Mouse (Mus musculus) testis, adult 2 months (tissue): Measurements from ENCODE around the gene Sfmbt2. TPM values are rescaled to one million over a fixed set of nuclear protein-coding genes. Genes with fewer than 3 reads are reported as not detected.
"Not testable (repeated sequence)": the region's sequence is repeated elsewhere in the genome, so short reads cannot be mapped to it uniquely, and the experiment has no call there.

Experiments used
- H3K27ac ChIP-seq: fragments of 200-500 bp; 2 replicates; pipeline ENCODE4 v1.5.1; 2012; ENCODE audit warnings: low read depth, low read length; ENCODE audit not compliant: control insufficient read depth, insufficient read depth
- H3K27me3 ChIP-seq: fragments of 200-500 bp; 2 replicates; pipeline ENCODE4 v1.6.1; 2012; ENCODE audit warnings: mild to moderate bottlenecking, low read length, moderate library complexity; ENCODE audit not compliant: control insufficient read depth, insufficient read depth
- H3K36me3 ChIP-seq: fragments of 200-500 bp; 2 replicates; pipeline ENCODE4 v1.6.1; 2012; ENCODE audit warnings: mild to moderate bottlenecking, low read length; ENCODE audit not compliant: control insufficient read depth, insufficient read depth
- H3K4me1 ChIP-seq: fragments of 200-500 bp; 2 replicates; pipeline ENCODE4 v1.6.1; 2012; ENCODE audit warnings: low read length; ENCODE audit not compliant: control insufficient read depth, insufficient read depth
- H3K4me3 ChIP-seq: fragments of 200-500 bp; 2 replicates; pipeline ENCODE4 v1.5.1; 2012; ENCODE audit warnings: low read depth, mild to moderate bottlenecking, low read length, moderate library complexity, mixed read lengths; ENCODE audit not compliant: control insufficient read depth
- CTCF ChIP-seq: fragments of 200-500 bp; IDR thresholded peaks from 2 replicates; pipeline ENCODE4 v1.5.1; 2012; ENCODE audit warnings: low read depth, mild to moderate bottlenecking, inconsistent platforms, low read length, moderate library complexity; ENCODE audit not compliant: control insufficient read depth, insufficient read depth, insufficient replicate concordance
- POLR2A ChIP-seq: fragments of 200-500 bp; IDR thresholded peaks from 2 replicates; pipeline ENCODE4 v1.6.1; 2012; ENCODE audit warnings: low read depth, mild to moderate bottlenecking, inconsistent platforms, low read length, moderate library complexity; ENCODE audit not compliant: control insufficient read depth
- polyA plus RNA-seq: library from polyadenylated mRNA; depleted of rRNA; stranded (reverse); fragments of >200 nt; gene quantifications from 2 replicates; pipeline ENCODE4 v1.2.3, GENCODE M21; 2012

The Sfmbt2 gene
- polyA plus RNA-seq, 1 experiment, result 15.2 TPM

DNA sequence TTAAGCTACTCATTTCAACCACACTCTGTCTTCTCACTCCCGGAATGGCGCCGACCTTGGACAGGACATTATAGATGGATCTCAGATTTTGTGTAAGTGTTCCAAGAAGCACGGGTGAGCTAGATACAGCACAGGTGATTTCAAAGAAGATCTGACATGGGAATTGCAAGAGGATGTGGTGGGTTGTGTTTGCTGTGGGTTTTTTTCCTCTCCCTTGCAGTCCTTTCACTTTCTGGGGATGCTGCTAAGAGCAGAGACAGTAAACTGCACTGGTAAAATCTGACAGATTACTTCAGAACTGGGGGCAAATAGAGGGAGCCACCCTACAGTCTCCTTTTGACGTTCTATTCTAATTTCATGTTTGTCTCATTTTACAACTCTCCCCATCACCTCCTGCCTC lies 26.8 kb upstream of the Sfmbt2 start:
- Histone ChIP-seq H3K36me3 (no peaks in the 10 kb centered on the region), H3K27ac (no peak overlapping the region), H3K27me3 (no peaks in the 10 kb centered on the region), H3K4me1 (no peaks in the 10 kb centered on the region), H3K4me3 (no peak overlapping the region)
- no peak for TF ChIP-seq POLR2A

DNA sequence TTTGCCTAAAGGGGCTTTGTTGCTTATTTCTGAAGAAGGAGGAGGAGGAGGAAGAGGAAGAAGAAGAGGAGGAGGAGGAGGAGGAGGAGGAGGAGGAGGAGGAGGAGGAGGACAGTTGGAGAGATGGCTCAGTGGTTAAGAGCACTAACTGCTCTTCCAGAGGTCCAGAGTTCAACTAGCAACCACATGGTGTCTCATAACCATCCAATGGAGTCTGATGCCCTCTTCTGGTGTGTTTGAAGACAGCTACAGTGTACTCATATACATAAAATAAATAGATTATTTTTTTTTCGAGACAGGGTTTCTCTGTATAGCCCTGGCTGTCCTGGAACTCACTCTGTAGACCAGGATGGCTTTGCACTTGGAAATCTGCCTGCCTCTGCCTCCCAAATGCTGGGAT lies 26.2 kb upstream of the Sfmbt2 start:
- not testable (repeated sequence) for H3K4me3 ChIP-seq, H3K27ac ChIP-seq, H3K27me3 ChIP-seq, H3K36me3 ChIP-seq, H3K4me1 ChIP-seq

- no peaks in the 10 kb centered on the region for H3K27me3 ChIP-seq
- H3K4me3 ChIP-seq, result no peak overlapping the region
- TF ChIP-seq POLR2A (no peak), CTCF (no peak)
- H3K27ac ChIP-seq, result no peak overlapping the region
- H3K4me1 ChIP-seq, result no peaks in the 10 kb centered on the region
- H3K36me3 ChIP-seq, result no peaks in the 10 kb centered on the region
Observed at GRCm38 (mm10) chr2:10347193-10347592, 23.1 kb upstream of the Sfmbt2 start.

GRCm38 (mm10) chr2:10348036-10348435 lies 22.3 kb upstream of the Sfmbt2 start:
- TF ChIP-seq POLR2A, result no peak
- TF ChIP-seq CTCF, result no peak
- no peaks in the 10 kb centered on the region for H3K36me3 ChIP-seq
- H3K4me1 ChIP-seq, result no peaks in the 10 kb centered on the region
- H3K27me3 ChIP-seq, result no peaks in the 10 kb centered on the region
- no peak overlapping the region for H3K4me3 ChIP-seq
- no peak overlapping the region for H3K27ac ChIP-seq

DNA sequence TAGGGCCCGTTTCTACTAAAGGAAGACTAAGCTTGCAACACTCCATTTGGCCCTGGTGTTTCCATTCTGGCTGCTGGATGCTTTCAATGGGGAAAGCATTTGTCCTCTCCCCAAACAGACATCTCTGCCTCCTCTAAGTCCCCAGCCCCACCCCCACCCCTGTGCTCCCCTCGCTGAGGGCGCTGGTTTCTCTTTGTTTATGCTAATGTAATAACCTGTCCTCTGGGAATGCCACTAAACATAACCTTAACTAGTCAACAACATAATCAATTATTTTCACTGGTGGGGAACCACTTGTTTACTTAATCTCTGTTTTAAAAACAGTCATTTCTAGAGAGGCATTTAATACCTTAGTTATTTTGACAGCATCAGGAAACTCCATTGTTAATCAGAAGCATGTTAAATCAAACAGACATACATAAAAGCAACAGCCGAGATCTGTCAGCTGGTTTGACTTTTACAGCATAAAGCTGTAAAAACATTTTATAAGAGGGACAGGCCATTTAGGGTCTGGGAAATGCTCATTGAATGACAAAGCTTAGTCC lies 20.0 kb upstream of the Sfmbt2 start:
- H3K27me3 ChIP-seq, result no peaks in the 10 kb centered on the region
- TF ChIP-seq POLR2A, result no peak
- no peak for TF ChIP-seq CTCF
- H3K4me1 ChIP-seq, result no peaks in the 10 kb centered on the region
- H3K4me3 ChIP-seq, result no peak overlapping the region
- H3K36me3 ChIP-seq, result no peaks in the 10 kb centered on the region
- no peak overlapping the region for H3K27ac ChIP-seq

GRCm38 (mm10) chr2:10351125-10351524 lies 19.2 kb upstream of the Sfmbt2 start:
- Histone ChIP-seq H3K4me3 (no peak overlapping the region), H3K4me1 (no peaks in the 10 kb centered on the region), H3K27ac (no peak overlapping the region), H3K36me3 (no peaks in the 10 kb centered on the region), H3K27me3 (no peaks in the 10 kb centered on the region)
- no peak for TF ChIP-seq CTCF
- no peak for TF ChIP-seq POLR2A

DNA sequence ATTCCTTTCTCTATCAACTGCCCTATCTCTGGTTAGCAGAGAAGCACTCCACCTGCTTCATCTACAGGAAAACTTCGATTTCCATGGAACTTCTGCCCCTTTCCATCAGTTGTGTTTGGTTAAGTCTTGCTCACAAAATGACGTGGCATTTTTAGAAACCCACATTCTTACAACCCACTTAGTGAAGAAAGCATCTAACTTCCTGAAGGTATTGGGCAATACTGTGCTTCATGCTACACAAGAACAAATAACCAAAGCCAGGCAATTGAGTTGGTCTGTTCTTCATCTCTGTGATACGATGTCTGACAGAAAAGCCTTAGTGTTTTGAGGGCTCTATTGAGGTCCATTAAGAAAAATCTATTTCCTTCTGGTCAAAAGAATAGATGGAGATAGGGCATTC lies 17.4 kb upstream of the Sfmbt2 start:
- Histone ChIP-seq H3K4me1 (no peaks in the 10 kb centered on the region), H3K36me3 (no peaks in the 10 kb centered on the region), H3K27me3 (no peaks in the 10 kb centered on the region), H3K4me3 (no peak overlapping the region), H3K27ac (no peak overlapping the region)
- TF ChIP-seq POLR2A (no peak), CTCF (no peak)

DNA sequence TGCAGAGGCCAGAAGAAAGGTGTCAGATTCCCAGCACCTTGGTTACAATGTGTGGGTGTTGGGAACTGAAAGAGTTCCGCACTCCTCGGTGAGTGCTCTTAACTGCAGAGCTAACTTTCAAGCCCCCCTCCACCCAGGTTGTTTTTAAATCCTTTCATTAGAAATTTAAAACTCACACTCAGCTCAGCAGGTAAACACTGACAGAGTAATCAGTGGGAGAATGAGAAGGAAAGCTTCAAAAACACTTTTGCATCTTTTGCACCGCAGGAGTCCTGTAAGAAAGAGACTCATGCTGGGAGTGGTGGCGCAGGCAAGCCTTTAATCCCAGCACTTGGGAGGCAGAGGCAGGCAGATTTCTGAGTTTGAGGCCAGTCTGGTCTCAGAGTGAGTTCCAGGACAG lies 16.4 kb upstream of the Sfmbt2 start:
- H3K27ac ChIP-seq, result no peak overlapping the region
- H3K27me3 ChIP-seq, result no peaks in the 10 kb centered on the region
- no peak overlapping the region for H3K4me3 ChIP-seq
- TF ChIP-seq CTCF (no peak), POLR2A (no peak)
- H3K36me3 ChIP-seq, result no peaks in the 10 kb centered on the region
- no peaks in the 10 kb centered on the region for H3K4me1 ChIP-seq
